Mouse (Mus musculus) hindbrain, postnatal 0 days (tissue): ENCODE results near the gene Cbl. TPM values are rescaled to one million over a fixed set of nuclear protein-coding genes. Genes with fewer than 3 reads are reported as not detected.
A peak's percentile ranks its signal among the peaks of the same experiment; 100 is the strongest.

Experiments used
- ATAC-seq: fragments of 200-750 bp; cut with Nextera tagmentation; 2 replicates; pipeline ENCODE4 v1.8.0; 2017; ENCODE audit warnings: mild to moderate bottlenecking, moderate TSS enrichment, moderate library complexity
- DNase-seq: peaks from one replicate; pipeline ENCODE4 v3.0.0-alpha.2; 2015; ENCODE audit warnings: low spot score
- H3K27ac ChIP-seq: fragments of 300-500 bp; sonication (generic); 2 replicates; pipeline ENCODE4 v1.5.1; 2014; ENCODE audit warnings: mild to moderate bottlenecking
- H3K27me3 ChIP-seq: fragments of 300-500 bp; sonication (generic); 2 replicates; pipeline ENCODE4 v1.6.1; 2014; ENCODE audit warnings: low read length, mixed read lengths; ENCODE audit not compliant: insufficient read depth
- H3K36me3 ChIP-seq: fragments of 300-500 bp; sonication (generic); 2 replicates; pipeline ENCODE4 v1.6.1; 2014; ENCODE audit warnings: low read length, mixed read lengths; ENCODE audit not compliant: insufficient read depth
- H3K4me1 ChIP-seq: fragments of 300-500 bp; sonication (generic); 2 replicates; pipeline ENCODE4 v1.6.1; 2014; ENCODE audit warnings: antibody characterized with exemption, low read length, mixed read lengths; ENCODE audit not compliant: insufficient read depth
- H3K4me2 ChIP-seq: fragments of 300-500 bp; sonication (generic); 2 replicates; pipeline ENCODE4 v1.6.1; 2014; ENCODE audit warnings: low read depth, mild to moderate bottlenecking, low read length, moderate library complexity, mixed read lengths
- H3K4me3 ChIP-seq: fragments of 300-500 bp; sonication (generic); 2 replicates; pipeline ENCODE4 v1.5.1; 2014; ENCODE audit warnings: low read length
- H3K9ac ChIP-seq: fragments of 300-500 bp; sonication (generic); replicated peaks from 2 replicates; pipeline ENCODE4 v1.6.1; 2014; ENCODE audit warnings: mild to moderate bottlenecking, low read length, moderate library complexity, mixed read lengths
- H3K9me3 ChIP-seq: fragments of 300-500 bp; sonication (generic); 2 replicates; pipeline ENCODE4 v1.6.1; 2016; ENCODE audit warnings: low read length, mixed read lengths
- CTCF ChIP-seq: IDR thresholded peaks from 2 replicates; pipeline ENCODE4 v1.5.1; 2016; ENCODE audit warnings: antibody characterized with exemption, control low read depth, low read depth
- WGBS: fragments of 180-500 bp; shearing (Covaris S2); extraction: QIAGEN DNeasy Blood & Tissue Kit; methylation state at CpG from one replicate; pipeline ENCODE4 v1.1.7; 2014; 5-methylcytosine and 5-hydroxymethylcytosine counted together
- polyA plus RNA-seq: library from polyadenylated mRNA; unstranded; fragments of >200 nt; fragmentation: Nextera tagmentation; extraction: Ambion mirVana; gene quantifications from 2 replicates; pipeline ENCODE4 v1.2.1, GENCODE M21; 2015
- total RNA-seq: library from RNA; depleted of rRNA; stranded (reverse); fragments of >200 nt; gene quantifications from 2 replicates; pipeline ENCODE4 v1.2.3, GENCODE M21; 2014

Cbl gene
- total and polyA plus RNA-seq, 2 experiments from 2014 or later: 13.2 to 24.2 TPM

- Histone ChIP-seq H3K9me3 (no peaks in the 10 kb centered on the region), H3K4me2 (no peak overlapping the region), H3K27ac (no peak overlapping the region), H3K4me3 (no peak overlapping the region), H3K27me3 (no peaks in the 10 kb centered on the region), H3K36me3 (no peaks in the 10 kb centered on the region), H3K4me1 (peaks cover 11% of the 10 kb centered on the region), H3K9ac (no peak overlapping the region)
- ATAC-seq (no peak), DNase-seq (no peak)
- no peak for TF ChIP-seq CTCF
- 66% methylated on average over 4 of the region's 4 CpGs for WGBS
Measured at GRCm38 (mm10) chr9:44236601-44237000, 2.8 kb upstream of the Cbl start.

- Histone ChIP-seq H3K4me2 (peak overlapping the region; percentile 59), H3K9ac (peak overlapping the region; percentile 28; the same call in 1 of the 2 replicates), H3K27me3 (no peaks in the 10 kb centered on the region), H3K4me1 (peaks cover 14% of the 10 kb centered on the region), H3K36me3 (no peaks in the 10 kb centered on the region), H3K4me3 (peak overlapping the region; percentile 97), H3K9me3 (no peaks in the 10 kb centered on the region), H3K27ac (peak overlapping the region; percentile 66)
- ATAC-seq (peak; percentile 19; the same call in 1 of the 2 replicates), DNase-seq (no peak)
- whole genome bisulfite sequencing: 27% methylated on average over 19 of the region's 19 CpGs
- no peak for TF ChIP-seq CTCF
Measured at GRCm38 (mm10) chr9:44234479-44235427, 904 bp upstream of the Cbl start.

- H3K4me2 ChIP-seq: peak overlapping the region; percentile 77
- peak overlapping the region; percentile 92 for H3K9ac ChIP-seq
- WGBS: 1% methylated on average over 40 of the region's 40 CpGs
- H3K27ac ChIP-seq: peak overlapping the region; percentile 96
- peak; percentile 63 for DNase-seq
- H3K27me3 ChIP-seq: no peaks in the 10 kb centered on the region
- peak overlapping the region; percentile 97 for H3K4me3 ChIP-seq
- peak; percentile 73 for ATAC-seq
- no peaks in the 10 kb centered on the region for H3K9me3 ChIP-seq
- no peaks in the 10 kb centered on the region for H3K36me3 ChIP-seq
- peaks cover 14% of the 10 kb centered on the region for H3K4me1 ChIP-seq
- no peak for TF ChIP-seq CTCF
Measured at GRCm38 (mm10) chr9:44233021-44233801, 638 bp downstream of the Cbl start.

GRCm38 (mm10) chr9:44231609-44232008 is 2.2 kb downstream of the Cbl start:
- no peak overlapping the region for H3K27ac ChIP-seq
- H3K9me3 ChIP-seq: no peaks in the 10 kb centered on the region
- ATAC-seq (no peak), DNase-seq (no peak)
- no peak for TF ChIP-seq CTCF
- no peak overlapping the region for H3K9ac ChIP-seq
- H3K27me3 ChIP-seq: no peaks in the 10 kb centered on the region
- H3K4me2 ChIP-seq: peak overlapping the region; percentile 77
- peaks cover 14% of the 10 kb centered on the region for H3K4me1 ChIP-seq
- H3K4me3 ChIP-seq: no peak overlapping the region
- H3K36me3 ChIP-seq: no peaks in the 10 kb centered on the region

- 0 out of 2 replicates have a peak, but pooled peaks cover 2% of the 10 kb centered on the region for H3K4me1 ChIP-seq
- TF ChIP-seq CTCF: no peak
- 34% methylated on average over 6 of the region's 6 CpGs for WGBS
- no peaks in the 10 kb centered on the region for H3K27me3 ChIP-seq
- ATAC-seq (0 out of 2 replicates have a peak, but pooled peaks have one; percentile 12), DNase-seq (no peak)
- no peak overlapping the region for H3K4me2 ChIP-seq
- H3K9ac ChIP-seq: no peak overlapping the region
- 0 out of 2 replicates have a peak overlapping the region, but pooled peaks have one; percentile 3 for H3K27ac ChIP-seq
- H3K36me3 ChIP-seq: no peaks in the 10 kb centered on the region
- no peaks in the 10 kb centered on the region for H3K9me3 ChIP-seq
- no peak overlapping the region for H3K4me3 ChIP-seq
Measured at GRCm38 (mm10) chr9:44225993-44226392, 7.9 kb downstream of the Cbl start.

- Histone ChIP-seq H3K27me3 (no peaks in the 10 kb centered on the region), H3K4me3 (no peak overlapping the region), H3K4me1 (no peaks in the 10 kb centered on the region), H3K27ac (no peak overlapping the region), H3K9me3 (no peaks in the 10 kb centered on the region), H3K4me2 (no peak overlapping the region), H3K9ac (no peak overlapping the region), H3K36me3 (no peaks in the 10 kb centered on the region)
- WGBS: 94% methylated on average over 14 of the region's 14 CpGs
- ATAC-seq (no peak), DNase-seq (no peak)
- TF ChIP-seq CTCF: no peak
Measured at GRCm38 (mm10) chr9:44213538-44213937, 20.3 kb downstream of the Cbl start.
